Mouse (Mus musculus) heart, embryonic 15.5 days (tissue): ENCODE results near the gene Terb2. TPM values are rescaled to one million over a fixed set of nuclear protein-coding genes. Genes with fewer than 3 reads are reported as not detected.

ENCODE experiments used
- ATAC-seq: fragments of 200-750 bp; cut with Nextera tagmentation; replicated peaks from 2 replicates; pipeline ENCODE4 v1.8.0; 2017; ENCODE audit warnings: low read depth, moderate TSS enrichment; ENCODE audit not compliant: insufficient number of reproducible peaks, insufficient read depth, low FRiP score
- H3K27ac ChIP-seq: fragments of 300-500 bp; sonication (generic); 2 replicates; pipeline ENCODE4 v1.5.1; 2015; ENCODE audit warnings: mild to moderate bottlenecking, inconsistent platforms
- H3K27me3 ChIP-seq: fragments of 300-500 bp; sonication (generic); 2 replicates; pipeline ENCODE4 v1.6.1; 2015; ENCODE audit warnings: inconsistent platforms
- H3K36me3 ChIP-seq: fragments of 300-500 bp; sonication (generic); 2 replicates; pipeline ENCODE4 v1.6.1; 2015; ENCODE audit warnings: mild to moderate bottlenecking, inconsistent platforms
- H3K4me1 ChIP-seq: fragments of 300-500 bp; sonication (generic); replicated peaks from 2 replicates; pipeline ENCODE4 v1.6.1; 2015; ENCODE audit warnings: inconsistent platforms
- H3K4me2 ChIP-seq: fragments of 300-500 bp; sonication (generic); 2 replicates; pipeline ENCODE4 v1.6.1; 2015; ENCODE audit warnings: inconsistent platforms, mild to moderate bottlenecking, moderate library complexity
- H3K4me3 ChIP-seq: fragments of 300-500 bp; sonication (generic); 2 replicates; pipeline ENCODE4 v1.5.1; 2015; ENCODE audit warnings: mild to moderate bottlenecking, inconsistent platforms
- H3K9ac ChIP-seq: fragments of 300-500 bp; sonication (generic); 2 replicates; pipeline ENCODE4 v1.6.1; 2015; ENCODE audit warnings: mild to moderate bottlenecking, inconsistent platforms
- H3K9me3 ChIP-seq: fragments of 300-500 bp; sonication (generic); replicated peaks from 2 replicates; pipeline ENCODE4 v1.6.1; 2016; ENCODE audit warnings: inconsistent platforms
- WGBS: fragments of 180-500 bp; shearing (Covaris S2); methylation state at CpG from one replicate; pipeline ENCODE4 v1.1.7; 2015; ENCODE audit warnings: mixed read lengths; 5-methylcytosine and 5-hydroxymethylcytosine counted together
- polyA plus RNA-seq: library from polyadenylated mRNA; unstranded; fragments of >200 nt; fragmentation: Nextera tagmentation; extraction: Ambion mirVana; gene quantifications from 2 replicates; pipeline ENCODE4 v1.2.1, GENCODE M21; 2015

Terb2 gene
- polyA plus RNA-seq = not detected in 2 replicates

GRCm38 (mm10) chr2:122186106-122186505 lies at the start of gene Terb2, which contains the start of gene Patl2:
Terb2 (plus strand) TSS chr2:122186272.
Patl2 (minus strand) TSS chr2:122186189.
- Histone ChIP-seq H3K27ac (no peak within 1 kb of the TSS), H3K36me3 (no peaks in the 10 kb centered on the region), H3K27me3 (no peaks in the 10 kb centered on the region), H3K9ac (no peak within 1 kb of the TSS), H3K9me3 (no peaks in the 10 kb centered on the region), H3K4me3 (no peak within 1 kb of the TSS), H3K4me1 (no peaks in the 10 kb centered on the region), H3K4me2 (no peak within 1 kb of the TSS)
- no peak for ATAC-seq
- WGBS = 75% methylated on average over 17 of the region's 17 CpGs

- no peak overlapping the region for H3K9ac ChIP-seq
- H3K4me1 ChIP-seq = no peaks in the 10 kb centered on the region
- WGBS = 47% methylated on average over 5 of the region's 5 CpGs
- H3K4me2 ChIP-seq = no peak overlapping the region
- H3K9me3 ChIP-seq = no peaks in the 10 kb centered on the region
- no peaks in the 10 kb centered on the region for H3K36me3 ChIP-seq
- H3K4me3 ChIP-seq = no peak overlapping the region
- no peak for ATAC-seq
- H3K27me3 ChIP-seq = no peaks in the 10 kb centered on the region
- no peak overlapping the region for H3K27ac ChIP-seq
Observed at GRCm38 (mm10) chr2:122137839-122138465, 48.1 kb upstream of the Terb2 start.

- no peaks in the 10 kb centered on the region for H3K9me3 ChIP-seq
- WGBS = 71% methylated on average over 2 of the region's 2 CpGs
- H3K9ac ChIP-seq = no peak overlapping the region
- H3K4me3 ChIP-seq = no peak overlapping the region
- no peaks in the 10 kb centered on the region for H3K27me3 ChIP-seq
- ATAC-seq = no peak
- H3K36me3 ChIP-seq = no peaks in the 10 kb centered on the region
- H3K27ac ChIP-seq = no peak overlapping the region
- H3K4me2 ChIP-seq = no peak overlapping the region
- H3K4me1 ChIP-seq = no peaks in the 10 kb centered on the region
Observed at GRCm38 (mm10) chr2:122140815-122141214, 45.3 kb upstream of the Terb2 start.

GRCm38 (mm10) chr2:122141332-122141967 lies 44.6 kb upstream of the Terb2 start:
- WGBS = 69% methylated on average over 5 of the region's 5 CpGs

GRCm38 (mm10) chr2:122143111-122143510 lies 43.0 kb upstream of the Terb2 start:
- no peak overlapping the region for H3K9ac ChIP-seq
- 88% methylated on average over 3 of the region's 3 CpGs for WGBS
- no peaks in the 10 kb centered on the region for H3K9me3 ChIP-seq
- H3K4me3 ChIP-seq = no peak overlapping the region
- H3K4me2 ChIP-seq = no peak overlapping the region
- no peaks in the 10 kb centered on the region for H3K36me3 ChIP-seq
- no peaks in the 10 kb centered on the region for H3K27me3 ChIP-seq
- no peak overlapping the region for H3K27ac ChIP-seq
- peaks cover 9% of the 10 kb centered on the region for H3K4me1 ChIP-seq
- no peak for ATAC-seq

More at GRCm38 (mm10) chr2:122141332-122141967, 44.6 kb upstream of the Terb2 start:
- no peak overlapping the region for H3K4me2 ChIP-seq
- H3K9me3 ChIP-seq = no peaks in the 10 kb centered on the region
- peaks cover under 1% of the 10 kb centered on the region; the same call in 1 of the 2 replicates for H3K4me1 ChIP-seq
- H3K36me3 ChIP-seq = no peaks in the 10 kb centered on the region
- ATAC-seq = no peak
- no peak overlapping the region for H3K27ac ChIP-seq
- H3K9ac ChIP-seq = no peak overlapping the region
- no peaks in the 10 kb centered on the region for H3K27me3 ChIP-seq
- no peak overlapping the region for H3K4me3 ChIP-seq

- H3K27me3 ChIP-seq = no peaks in the 10 kb centered on the region
- ATAC-seq = no peak
Observed at GRCm38 (mm10) chr2:122145756-122146155, 40.3 kb upstream of the Terb2 start.

GRCm38 (mm10) chr2:122146687-122147086 lies 39.4 kb upstream of the Terb2 start:
- Histone ChIP-seq H3K4me3 (peak overlapping the region; percentile 82), H3K36me3 (no peaks in the 10 kb centered on the region), H3K9me3 (no peaks in the 10 kb centered on the region), H3K27me3 (no peaks in the 10 kb centered on the region), H3K4me2 (peak overlapping the region; percentile 77), H3K9ac (no peak overlapping the region; the same call in 1 of the 2 replicates), H3K27ac (peak overlapping the region; percentile 84), H3K4me1 (peaks cover 16% of the 10 kb centered on the region)
- WGBS = 49% methylated on average over 6 of the region's 6 CpGs
- ATAC-seq = no peak

More at GRCm38 (mm10) chr2:122145756-122146155, 40.3 kb upstream of the Terb2 start:
- Histone ChIP-seq H3K4me3 (no peak overlapping the region), H3K9me3 (no peaks in the 10 kb centered on the region), H3K4me1 (peaks cover 16% of the 10 kb centered on the region), H3K36me3 (no peaks in the 10 kb centered on the region), H3K27ac (no peak overlapping the region), H3K9ac (no peak overlapping the region), H3K4me2 (no peak overlapping the region)
- WGBS = 69% methylated on average over 4 of the region's 4 CpGs

- no peaks in the 10 kb centered on the region for H3K27me3 ChIP-seq
- peak within 1 kb of the TSS; percentile 77 for H3K4me2 ChIP-seq
- WGBS = under 1% methylated on average over 40 of the region's 40 CpGs
- H3K27ac ChIP-seq = peak within 1 kb of the TSS; percentile 84
- peak; percentile 94 for ATAC-seq
- H3K4me1 ChIP-seq = peaks cover 16% of the 10 kb centered on the region
- 0 out of 2 replicates have a peak, but pooled peaks cover 6% of the 10 kb centered on the region for H3K36me3 ChIP-seq
- peak within 1 kb of the TSS; percentile 82 for H3K4me3 ChIP-seq
- H3K9ac ChIP-seq = peak within 1 kb of the TSS; percentile 83
- H3K9me3 ChIP-seq = no peaks in the 10 kb centered on the region
Observed at GRCm38 (mm10) chr2:122147508-122148241, 38.4 kb upstream of the Terb2 start, which contains the start of gene B2m. B2m (plus strand) TSS chr2:122147686.

- Histone ChIP-seq H3K4me1 (peaks cover 16% of the 10 kb centered on the region), H3K27me3 (no peaks in the 10 kb centered on the region), H3K36me3 (0 out of 2 replicates have a peak, but pooled peaks cover 6% of the 10 kb centered on the region), H3K4me2 (peak overlapping the region; percentile 77), H3K4me3 (peak overlapping the region; percentile 82), H3K27ac (peak overlapping the region; percentile 84), H3K9ac (peak overlapping the region; percentile 83), H3K9me3 (no peaks in the 10 kb centered on the region)
- 29% methylated on average over 18 of the region's 18 CpGs for WGBS
- no peak; the same call in 1 of the 2 replicates for ATAC-seq
Observed at GRCm38 (mm10) chr2:122148242-122148917, 37.7 kb upstream of the Terb2 start.

- peaks cover 16% of the 10 kb centered on the region for H3K4me1 ChIP-seq
- 0 out of 2 replicates have a peak, but pooled peaks cover 6% of the 10 kb centered on the region for H3K36me3 ChIP-seq
- H3K9ac ChIP-seq = no peak overlapping the region
- WGBS = 92% methylated on average over 6 of the region's 6 CpGs
- H3K27me3 ChIP-seq = no peaks in the 10 kb centered on the region
- peak overlapping the region; percentile 77 for H3K4me2 ChIP-seq
- no peak overlapping the region for H3K27ac ChIP-seq
- H3K4me3 ChIP-seq = no peak overlapping the region; the same call in 1 of the 2 replicates
- ATAC-seq = no peak
- no peaks in the 10 kb centered on the region for H3K9me3 ChIP-seq
Observed at GRCm38 (mm10) chr2:122149316-122149715, 36.8 kb upstream of the Terb2 start.
